Mouse (Mus musculus): ENCODE measurements around the gene Smarcc2. TPM values are rescaled to one million over a fixed set of nuclear protein-coding genes. Genes with fewer than 3 reads are reported as not detected.

The Smarcc2 gene
- polyA plus RNA-seq (2014; fragmentation: Nextera tagmentation; extraction: Ambion mirVana), result 124 and 125 TPM in 2 replicates

DNA sequence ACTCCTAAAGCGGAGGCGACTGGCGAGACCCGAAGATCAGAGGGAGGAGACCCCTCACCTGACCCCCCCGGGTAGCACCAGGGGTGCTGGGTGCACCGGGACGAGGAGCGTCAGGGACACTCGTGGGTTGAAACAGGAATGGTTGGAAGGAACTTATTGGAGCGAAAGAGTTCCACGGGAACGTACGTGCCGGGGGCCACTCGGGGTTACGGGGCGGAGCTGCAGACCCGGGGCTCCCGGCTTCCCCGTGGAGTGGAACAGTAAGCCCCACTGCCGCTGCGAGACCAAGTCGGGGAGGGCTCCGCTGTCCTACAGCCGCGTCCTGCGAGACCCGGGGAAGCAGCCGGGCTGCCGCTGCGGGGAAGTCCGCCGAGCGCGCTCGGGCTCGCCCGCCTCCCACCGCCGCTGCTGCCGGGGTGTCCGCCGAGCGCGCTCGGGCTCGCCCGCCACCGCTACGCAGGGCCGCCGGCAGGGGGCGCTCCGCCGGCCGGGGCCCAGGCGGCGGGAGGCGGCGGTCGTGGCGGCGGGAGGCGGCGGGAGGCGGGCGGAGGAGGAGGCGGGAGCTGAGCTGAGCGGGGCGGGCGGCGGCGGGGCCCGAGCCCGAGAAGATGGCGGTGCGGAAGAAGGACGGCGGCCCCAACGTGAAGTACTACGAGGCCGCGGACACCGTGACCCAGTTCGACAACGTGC is at the start of gene Smarcc2:
Gene Smarcc2 (plus strand): TSS at position 530 of the 690 bp plus-strand sequence.
- WGBS, result under 1% methylated on average over 46 of the region's 86 CpGs
- ATAC-seq (ENCODE audit: insufficient read depth, low FRiP score, low TSS enrichment), result peak; percentile 77

GRCm38 (mm10) chr10:128409692-128410559 is 49.1 kb upstream of the Smarcc2 start:
- ATAC-seq (ENCODE audit: insufficient read depth, low FRiP score, low TSS enrichment) (peak; percentile 88), DNase-seq (ENCODE audit: low spot score) (peak; percentile 97)
- Histone ChIP-seq H3K27ac (ENCODE audit: low read depth, low read length) (peak overlapping the region; percentile 58), H3K4me1 (ENCODE audit: control insufficient read depth, insufficient read depth, low read length) (peaks cover 23% of the 10 kb centered on the region), H3K27me3 (ENCODE audit: control insufficient read depth, insufficient read depth, low read length) (no peaks in the 10 kb centered on the region), H3K9me3 (ENCODE audit: control insufficient read depth, low read length) (no peaks in the 10 kb centered on the region), H3K4me2 (ENCODE audit: low read depth) (peak overlapping the region; percentile 91), H3K36me3 (ENCODE audit: control insufficient read depth, insufficient read depth, low read length) (0 out of 2 replicates have a peak, but pooled peaks cover 2% of the 10 kb centered on the region), H3K9ac (ENCODE audit: low read length) (peak overlapping the region; percentile 72), H3K4me3 (ENCODE audit: low read depth, low read length) (peak overlapping the region; percentile 92)
- WGBS, result 5% methylated on average over 36 of the region's 36 CpGs

More for the DNA sequence above, at the start of gene Smarcc2:
- no peaks in the 10 kb centered on the region for H3K9me3 ChIP-seq (ENCODE audit: control insufficient read depth, low read length)
- H3K27ac ChIP-seq (ENCODE audit: low read depth, low read length), result peak within 1 kb of the TSS; percentile 95
- peaks cover 6% of the 10 kb centered on the region; the same call in 1 of the 2 replicates for H3K36me3 ChIP-seq (ENCODE audit: control insufficient read depth, insufficient read depth, low read length)
- peak within 1 kb of the TSS; percentile 96 for H3K9ac ChIP-seq (ENCODE audit: low read length)
- peak within 1 kb of the TSS; percentile 87 for H3K4me2 ChIP-seq (ENCODE audit: low read depth)
- H3K4me3 ChIP-seq (ENCODE audit: low read depth, low read length), result peak within 1 kb of the TSS; percentile 72
- DNase-seq (ENCODE audit: low spot score), result peak; percentile 88
- peaks cover 10% of the 10 kb centered on the region for H3K4me1 ChIP-seq (ENCODE audit: control insufficient read depth, insufficient read depth, low read length)
- H3K27me3 ChIP-seq (ENCODE audit: control insufficient read depth, insufficient read depth, low read length), result no peaks in the 10 kb centered on the region

GRCm38 (mm10) chr10:128410560-128410845 is 48.5 kb upstream of the Smarcc2 start:
- H3K4me1 ChIP-seq (ENCODE audit: control insufficient read depth, insufficient read depth, low read length), result peaks cover 23% of the 10 kb centered on the region
- H3K9ac ChIP-seq (ENCODE audit: low read length), result no peak overlapping the region
- ATAC-seq (ENCODE audit: insufficient read depth, low FRiP score, low TSS enrichment) (no peak), DNase-seq (ENCODE audit: low spot score) (no peak)
- H3K27ac ChIP-seq (ENCODE audit: low read depth, low read length), result peak overlapping the region; percentile 76; the same call in 1 of the 2 replicates
- peak overlapping the region; percentile 91 for H3K4me2 ChIP-seq (ENCODE audit: low read depth)
- WGBS, result 23% methylated on average over 4 of the region's 4 CpGs
- peaks cover 3% of the 10 kb centered on the region; the same call in 1 of the 2 replicates for H3K36me3 ChIP-seq (ENCODE audit: control insufficient read depth, insufficient read depth, low read length)
- no peaks in the 10 kb centered on the region for H3K27me3 ChIP-seq (ENCODE audit: control insufficient read depth, insufficient read depth, low read length)
- H3K9me3 ChIP-seq (ENCODE audit: control insufficient read depth, low read length), result no peaks in the 10 kb centered on the region
- peak overlapping the region; percentile 92 for H3K4me3 ChIP-seq (ENCODE audit: low read depth, low read length)

- Histone ChIP-seq H3K36me3 (ENCODE audit: control insufficient read depth, insufficient read depth, low read length) (peaks cover 7% of the 10 kb centered on the region; the same call in 1 of the 2 replicates), H3K27ac (ENCODE audit: low read depth, low read length) (peak within 1 kb of the TSS; percentile 76), H3K4me2 (ENCODE audit: low read depth) (peak within 1 kb of the TSS; percentile 91), H3K9ac (ENCODE audit: low read length) (peak within 1 kb of the TSS; percentile 84), H3K27me3 (ENCODE audit: control insufficient read depth, insufficient read depth, low read length) (no peaks in the 10 kb centered on the region), H3K4me3 (ENCODE audit: low read depth, low read length) (peak within 1 kb of the TSS; percentile 92), H3K9me3 (ENCODE audit: control insufficient read depth, low read length) (no peaks in the 10 kb centered on the region), H3K4me1 (ENCODE audit: control insufficient read depth, insufficient read depth, low read length) (peaks cover 23% of the 10 kb centered on the region)
- ATAC-seq (ENCODE audit: insufficient read depth, low FRiP score, low TSS enrichment) (peak; percentile 87), DNase-seq (ENCODE audit: low spot score) (peak; percentile 99)
- WGBS, result 0% methylated on average over 42 of the region's 50 CpGs
Measured at GRCm38 (mm10) chr10:128411211-128412054, 47.6 kb upstream of the Smarcc2 start, which contains the start of the genes Nabp2 and Rnf41. Gene Nabp2, minus strand, starts transcription at chr10:128411492. Gene Rnf41, plus strand, starts transcription at chr10:128411657.

- peaks cover 23% of the 10 kb centered on the region for H3K4me1 ChIP-seq (ENCODE audit: control insufficient read depth, insufficient read depth, low read length)
- peaks cover 9% of the 10 kb centered on the region; the same call in 1 of the 2 replicates for H3K36me3 ChIP-seq (ENCODE audit: control insufficient read depth, insufficient read depth, low read length)
- ATAC-seq (ENCODE audit: insufficient read depth, low FRiP score, low TSS enrichment) (no peak), DNase-seq (ENCODE audit: low spot score) (no peak)
- no peaks in the 10 kb centered on the region for H3K27me3 ChIP-seq (ENCODE audit: control insufficient read depth, insufficient read depth, low read length)
- H3K4me3 ChIP-seq (ENCODE audit: low read depth, low read length), result peak overlapping the region; percentile 92
- no peaks in the 10 kb centered on the region for H3K9me3 ChIP-seq (ENCODE audit: control insufficient read depth, low read length)
- peak overlapping the region; percentile 91 for H3K4me2 ChIP-seq (ENCODE audit: low read depth)
- H3K9ac ChIP-seq (ENCODE audit: low read length), result peak overlapping the region; percentile 84
- peak overlapping the region; percentile 76 for H3K27ac ChIP-seq (ENCODE audit: low read depth, low read length)
- WGBS, result 1% methylated on average over 14 of the region's 14 CpGs
Measured at GRCm38 (mm10) chr10:128412055-128412381, 47.0 kb upstream of the Smarcc2 start.

- 68% methylated on average over 1 of the region's 1 CpGs for WGBS
- Histone ChIP-seq H3K9me3 (ENCODE audit: control insufficient read depth, low read length) (no peaks in the 10 kb centered on the region), H3K4me2 (ENCODE audit: low read depth) (peak overlapping the region; percentile 91), H3K4me3 (ENCODE audit: low read depth, low read length) (peak overlapping the region; percentile 92), H3K36me3 (ENCODE audit: control insufficient read depth, insufficient read depth, low read length) (peaks cover 9% of the 10 kb centered on the region; the same call in 1 of the 2 replicates), H3K27ac (ENCODE audit: low read depth, low read length) (no peak overlapping the region), H3K9ac (ENCODE audit: low read length) (peak overlapping the region; percentile 84), H3K27me3 (ENCODE audit: control insufficient read depth, insufficient read depth, low read length) (no peaks in the 10 kb centered on the region), H3K4me1 (ENCODE audit: control insufficient read depth, insufficient read depth, low read length) (peaks cover 23% of the 10 kb centered on the region)
- ATAC-seq (ENCODE audit: insufficient read depth, low FRiP score, low TSS enrichment) (no peak), DNase-seq (ENCODE audit: low spot score) (no peak)
Measured at GRCm38 (mm10) chr10:128412558-128412957, 46.5 kb upstream of the Smarcc2 start.

DNA sequence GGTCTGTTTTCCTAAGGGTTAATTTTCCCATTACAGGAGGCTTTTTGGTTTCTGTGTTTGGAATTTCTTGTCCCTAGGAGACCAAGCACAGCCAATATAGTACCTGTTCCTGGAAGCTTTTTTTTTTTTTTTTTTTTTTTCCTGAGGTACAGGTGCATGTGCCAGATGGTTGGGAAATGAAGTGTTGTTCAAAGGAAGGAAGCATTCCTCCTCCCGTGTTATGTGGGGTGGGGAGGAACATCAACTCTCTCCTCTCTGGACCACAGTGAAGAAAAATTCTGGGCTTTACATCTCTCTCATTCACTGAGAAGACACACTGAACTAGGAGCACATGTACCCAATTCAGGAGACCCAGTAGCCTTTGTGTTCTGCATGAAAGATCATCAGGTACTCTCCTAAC is 46.0 kb upstream of the Smarcc2 start:
- Histone ChIP-seq H3K4me2 (ENCODE audit: low read depth) (0 out of 2 replicates have a peak overlapping the region, but pooled peaks have one; percentile 91), H3K4me1 (ENCODE audit: control insufficient read depth, insufficient read depth, low read length) (peaks cover 22% of the 10 kb centered on the region), H3K36me3 (ENCODE audit: control insufficient read depth, insufficient read depth, low read length) (peaks cover 9% of the 10 kb centered on the region; the same call in 1 of the 2 replicates), H3K4me3 (ENCODE audit: low read depth, low read length) (no peak overlapping the region), H3K27me3 (ENCODE audit: control insufficient read depth, insufficient read depth, low read length) (no peaks in the 10 kb centered on the region), H3K27ac (ENCODE audit: low read depth, low read length) (no peak overlapping the region), H3K9me3 (ENCODE audit: control insufficient read depth, low read length) (no peaks in the 10 kb centered on the region), H3K9ac (ENCODE audit: low read length) (no peak overlapping the region)
- DNase-seq (ENCODE audit: low spot score), result no peak
- WGBS, result 75% methylated on average over 1 of the region's 1 CpGs
- no peak for ATAC-seq (ENCODE audit: insufficient read depth, low FRiP score, low TSS enrichment)

DNA sequence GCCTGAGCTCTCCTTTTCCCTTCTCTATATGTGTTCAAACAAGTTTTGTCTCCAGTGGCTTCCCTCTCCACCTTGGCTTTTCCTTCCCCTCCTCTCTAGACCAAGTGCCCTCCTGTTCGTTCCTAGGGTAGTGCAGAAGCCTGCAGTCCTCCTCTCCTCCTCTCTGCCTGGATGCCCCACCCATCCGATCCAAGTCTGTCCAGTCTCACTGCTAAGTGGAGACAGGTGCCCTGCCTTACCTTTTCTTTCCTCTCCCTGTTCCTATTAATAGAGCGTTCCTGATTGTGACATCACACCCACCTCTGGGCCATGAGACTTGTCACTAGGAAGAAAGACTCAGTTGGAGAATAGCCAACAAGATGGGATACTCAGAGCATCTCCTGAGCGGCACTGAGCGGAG is 44.2 kb upstream of the Smarcc2 start:
- 94% methylated on average over 5 of the region's 5 CpGs for WGBS

More for the DNA sequence above, 44.2 kb upstream of the Smarcc2 start:
- DNase-seq (ENCODE audit: low spot score) (no peak), ATAC-seq (ENCODE audit: insufficient read depth, low FRiP score, low TSS enrichment) (no peak)
- no peak overlapping the region for H3K9ac ChIP-seq (ENCODE audit: low read length)
- H3K36me3 ChIP-seq (ENCODE audit: control insufficient read depth, insufficient read depth, low read length), result peaks cover 9% of the 10 kb centered on the region
- H3K4me3 ChIP-seq (ENCODE audit: low read depth, low read length), result no peak overlapping the region
- no peaks in the 10 kb centered on the region for H3K9me3 ChIP-seq (ENCODE audit: control insufficient read depth, low read length)
- no peak overlapping the region for H3K4me2 ChIP-seq (ENCODE audit: low read depth)
- H3K27me3 ChIP-seq (ENCODE audit: control insufficient read depth, insufficient read depth, low read length), result no peaks in the 10 kb centered on the region
- peaks cover 16% of the 10 kb centered on the region for H3K4me1 ChIP-seq (ENCODE audit: control insufficient read depth, insufficient read depth, low read length)
- H3K27ac ChIP-seq (ENCODE audit: low read depth, low read length), result no peak overlapping the region

Data from neural tube, embryonic 11.5 days (tissue).